Mouse (Mus musculus) G1E (cell line): ENCODE data around the gene Apol8. TPM values are rescaled to one million over a fixed set of nuclear protein-coding genes. Genes with fewer than 3 reads are reported as not detected.

Experiments
- ATAC-seq: 2 replicates; pipeline ENCODE4 v1.8.0; 2016; ENCODE audit warnings: mild to moderate bottlenecking; ENCODE audit not compliant: insufficient number of reproducible peaks, poor library complexity, low FRiP score, severe bottlenecking; ENCODE audit errors: extremely low read depth
- DNase-seq: peaks from one replicate; pipeline ENCODE4 v3.0.0; 2012; ENCODE audit warnings: low spot score
- H3K27me3 ChIP-seq: 2 replicates; pipeline ENCODE4 v1.6.1; 2012; ENCODE audit warnings: mild to moderate bottlenecking, low read length, inconsistent platforms; ENCODE audit not compliant: insufficient read depth
- H3K36me3 ChIP-seq: replicated peaks from 2 replicates; pipeline ENCODE3; 2012; ENCODE audit warnings: mild to moderate bottlenecking, inconsistent platforms
- H3K4me1 ChIP-seq: 2 replicates; pipeline ENCODE4 v1.6.1; 2012; ENCODE audit warnings: low read depth, low read length, inconsistent platforms, mixed read lengths; ENCODE audit not compliant: insufficient read depth
- H3K4me3 ChIP-seq: 2 replicates; pipeline ENCODE4 v1.5.1; 2012; ENCODE audit warnings: low read depth, mild to moderate bottlenecking, inconsistent platforms, low read length, moderate library complexity, mixed read lengths
- H3K9me3 ChIP-seq: replicated peaks from 2 replicates; pipeline ENCODE4 v1.6.1; 2012; ENCODE audit warnings: inconsistent platforms
- CTCF ChIP-seq: IDR thresholded peaks from 2 replicates; pipeline ENCODE4 v1.5.1; 2012; ENCODE audit warnings: low read depth, low read length, inconsistent platforms, mixed read lengths
- GATA1 ChIP-seq: IDR thresholded peaks from 2 replicates; pipeline ENCODE4 v1.6.1; 2012; ENCODE audit warnings: borderline replicate concordance, low read length, inconsistent platforms, mixed read lengths
- GATA2 ChIP-seq: IDR thresholded peaks from 2 replicates; pipeline ENCODE4 v1.6.1; 2012; ENCODE audit warnings: low read depth, low read length, inconsistent platforms, borderline replicate concordance
- POLR2AphosphoS5 ChIP-seq: IDR thresholded peaks from 2 replicates; pipeline ENCODE4 v1.6.1; 2012; ENCODE audit warnings: low read depth, low read length, inconsistent platforms; ENCODE audit not compliant: insufficient replicate concordance
- TAL1 ChIP-seq: conservative IDR thresholded peaks from 2 replicates; pipeline ENCODE4 v1.6.1; 2012; ENCODE audit warnings: low read depth, low read length, inconsistent platforms, mixed read lengths
- polyA plus RNA-seq: library from polyadenylated mRNA; stranded (reverse); fragments of >175 nt; gene quantifications from 2 replicates; pipeline ENCODE4 v1.2.3, GENCODE M21; 2012
- total RNA-seq, 2 experiments: library from RNA; stranded (forward) in 1 of 2; stranded (reverse) in 1 of 2; fragments of 200-1000 nt in 1 of 2; fragments of >200 nt in 1 of 2; fragmentation: Nextera tagmentation in 1 of 2; gene quantifications; 2 replicates each; pipeline ENCODE4 v1.2.3; 2014 to 2017

The Apol8 gene
- total and polyA plus RNA-seq, 3 experiments: 0.55 to 13.3 TPM; not detected in 1

DNA sequence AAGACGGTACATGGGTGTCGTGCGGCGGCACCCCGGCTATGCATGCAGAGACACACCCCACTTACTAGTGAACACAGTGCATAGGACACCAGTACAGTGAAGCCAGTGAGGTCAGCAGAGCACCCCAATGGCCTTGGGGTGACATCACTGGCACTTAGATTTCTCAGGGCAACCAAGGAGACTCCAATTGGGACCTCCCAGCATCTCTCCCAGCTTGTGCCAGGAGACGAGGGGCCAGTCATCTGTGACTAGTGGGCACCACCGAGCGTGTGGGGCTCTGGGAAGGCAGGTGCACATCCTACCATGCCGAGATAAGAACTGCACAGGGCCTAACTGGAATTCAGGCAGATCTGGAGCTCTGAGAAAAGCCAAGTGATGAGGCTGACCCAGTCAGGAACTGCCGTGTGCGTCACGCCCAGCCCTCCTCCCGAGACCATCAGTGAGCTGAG is 38.1 kb upstream of the Apol8 start:
- DNase-seq (no peak), ATAC-seq (no peak)
- Histone ChIP-seq H3K9me3 (no peaks in the 10 kb centered on the region), H3K36me3 (peaks cover 99% of the 10 kb centered on the region), H3K4me1 (peaks cover 25% of the 10 kb centered on the region), H3K4me3 (no peak overlapping the region), H3K27me3 (no peaks in the 10 kb centered on the region)
- TF ChIP-seq GATA1: no peak
- no peak for TF ChIP-seq POLR2AphosphoS5
- no peak for TF ChIP-seq GATA2
- no peak for TF ChIP-seq CTCF
- TF ChIP-seq TAL1: no peak

DNA sequence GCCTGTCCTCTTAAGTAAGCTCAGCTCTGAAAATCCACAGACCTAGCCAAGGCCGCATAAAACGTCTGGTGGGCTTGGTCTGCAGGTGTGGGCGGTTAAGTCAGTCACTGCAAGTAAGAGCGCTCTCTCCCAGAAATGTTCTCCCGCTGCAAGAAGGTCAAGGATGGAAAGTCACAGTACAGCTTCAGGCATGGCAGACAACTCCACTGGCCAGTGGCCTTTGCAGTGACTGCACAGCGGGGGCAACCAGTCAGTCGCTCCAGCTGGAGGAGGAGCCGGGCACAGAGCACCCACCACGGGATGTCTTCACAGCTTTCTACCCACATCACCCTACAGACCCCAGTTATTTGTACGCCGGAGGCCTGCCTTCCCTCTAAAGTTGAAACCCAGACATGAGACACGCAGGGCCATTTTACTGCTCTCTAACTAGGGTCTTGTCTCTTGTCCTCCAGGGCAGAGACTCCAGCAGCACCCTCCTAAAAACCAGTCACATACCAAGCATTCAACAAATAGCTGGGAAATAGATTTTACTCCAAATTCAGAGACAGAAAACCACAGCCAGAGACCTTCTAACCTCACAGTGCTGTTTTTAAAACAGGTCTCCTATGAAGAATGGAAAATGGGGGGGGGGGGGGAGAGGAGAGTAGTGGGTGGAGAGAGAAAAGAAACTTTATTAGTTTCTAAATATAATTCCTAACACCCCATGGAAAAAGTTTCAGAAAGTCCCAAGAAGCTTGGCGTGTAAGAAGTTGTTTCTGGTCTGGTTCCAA is 37.5 kb upstream of the Apol8 start:
- no peak overlapping the region for H3K4me3 ChIP-seq
- peaks cover 99% of the 10 kb centered on the region for H3K36me3 ChIP-seq
- no peaks in the 10 kb centered on the region for H3K9me3 ChIP-seq
- H3K4me1 ChIP-seq: peaks cover 19% of the 10 kb centered on the region
- no peak for DNase-seq
- H3K27me3 ChIP-seq: no peaks in the 10 kb centered on the region
- TF ChIP-seq POLR2AphosphoS5 (no peak), GATA2 (no peak), GATA1 (no peak), TAL1 (no peak)
- no peak for ATAC-seq

DNA sequence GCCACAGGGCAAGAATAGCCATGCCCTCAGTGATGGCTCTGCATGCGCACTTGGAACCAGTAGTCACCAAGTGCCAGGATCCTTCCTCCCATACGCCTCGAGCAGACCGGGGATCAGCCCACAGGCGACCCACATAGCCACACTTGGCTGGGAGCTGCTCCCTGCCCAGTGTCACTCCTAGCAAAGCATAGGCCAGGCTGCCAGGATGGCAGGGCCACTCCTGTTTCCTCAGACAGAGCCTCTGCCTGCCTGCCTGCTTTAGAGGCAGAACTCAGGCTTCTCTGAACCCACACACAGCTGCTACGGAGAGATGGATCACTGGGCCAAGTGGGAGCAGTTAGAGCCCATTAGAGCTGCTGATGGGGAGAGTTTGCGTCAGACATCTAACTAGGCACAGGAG is 36.8 kb upstream of the Apol8 start:
- Histone ChIP-seq H3K27me3 (no peaks in the 10 kb centered on the region), H3K9me3 (no peaks in the 10 kb centered on the region), H3K36me3 (peaks cover 99% of the 10 kb centered on the region), H3K4me1 (peaks cover 12% of the 10 kb centered on the region), H3K4me3 (no peak overlapping the region)
- ATAC-seq (no peak), DNase-seq (no peak)
- TF ChIP-seq TAL1 (no peak), GATA2 (no peak), CTCF (no peak), POLR2AphosphoS5 (no peak), GATA1 (no peak)

DNA sequence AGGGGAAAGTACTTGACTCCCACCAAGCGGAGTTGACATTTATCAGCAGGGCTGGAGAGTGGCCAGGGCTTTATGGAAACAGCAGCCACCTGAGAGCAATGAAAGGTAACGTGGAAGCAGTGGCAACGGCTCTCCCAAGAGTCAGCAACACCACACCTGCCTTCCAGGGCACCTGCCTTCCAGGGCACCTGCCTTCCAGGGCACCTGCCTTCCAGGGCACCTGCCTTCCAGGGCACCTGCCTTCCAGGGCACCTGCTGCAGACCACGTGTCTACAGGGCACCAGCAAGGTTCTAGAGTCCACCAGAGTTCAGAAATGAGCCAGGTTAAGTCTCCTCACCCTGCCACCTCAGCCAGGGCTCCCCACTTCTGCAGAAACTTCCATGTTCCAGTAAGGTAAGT is 36.3 kb upstream of the Apol8 start:
- H3K36me3 ChIP-seq: peaks cover 99% of the 10 kb centered on the region
- no peak for ATAC-seq
- H3K4me1 ChIP-seq: peaks cover 10% of the 10 kb centered on the region
- H3K9me3 ChIP-seq: no peaks in the 10 kb centered on the region
- no peak for DNase-seq
- H3K27me3 ChIP-seq: no peaks in the 10 kb centered on the region
- no peak overlapping the region for H3K4me3 ChIP-seq
- TF ChIP-seq TAL1 (no peak), GATA1 (no peak), POLR2AphosphoS5 (no peak), CTCF (no peak), GATA2 (no peak)

DNA sequence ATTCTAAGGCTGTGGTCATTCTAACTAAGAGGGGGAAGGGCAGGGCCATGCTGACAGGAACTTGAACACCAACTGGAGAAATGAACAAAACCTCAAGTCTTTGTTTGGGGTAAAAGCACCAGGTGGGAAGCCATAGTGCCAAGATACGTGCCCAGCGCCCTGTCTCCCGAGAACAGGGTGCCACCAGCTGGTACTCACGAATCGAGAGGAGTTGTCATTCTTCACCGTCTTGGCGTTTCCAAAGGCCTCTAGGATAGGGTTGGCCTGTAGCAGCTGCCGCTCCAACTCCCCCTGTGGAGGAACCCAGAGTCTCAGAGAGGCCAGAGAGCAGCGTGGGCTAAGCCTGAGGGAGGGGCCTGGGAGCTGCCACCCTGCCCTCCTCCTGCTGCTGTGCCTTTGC is 35.3 kb upstream of the Apol8 start:
- H3K27me3 ChIP-seq: no peaks in the 10 kb centered on the region
- H3K4me1 ChIP-seq: peaks cover 6% of the 10 kb centered on the region
- H3K36me3 ChIP-seq: peaks cover 99% of the 10 kb centered on the region
- no peak for TF ChIP-seq POLR2AphosphoS5
- TF ChIP-seq GATA2: no peak
- no peak for TF ChIP-seq CTCF
- TF ChIP-seq GATA1: no peak
- TF ChIP-seq TAL1: no peak
- DNase-seq: no peak
- no peak overlapping the region for H3K4me3 ChIP-seq
- no peaks in the 10 kb centered on the region for H3K9me3 ChIP-seq
- ATAC-seq: no peak

DNA sequence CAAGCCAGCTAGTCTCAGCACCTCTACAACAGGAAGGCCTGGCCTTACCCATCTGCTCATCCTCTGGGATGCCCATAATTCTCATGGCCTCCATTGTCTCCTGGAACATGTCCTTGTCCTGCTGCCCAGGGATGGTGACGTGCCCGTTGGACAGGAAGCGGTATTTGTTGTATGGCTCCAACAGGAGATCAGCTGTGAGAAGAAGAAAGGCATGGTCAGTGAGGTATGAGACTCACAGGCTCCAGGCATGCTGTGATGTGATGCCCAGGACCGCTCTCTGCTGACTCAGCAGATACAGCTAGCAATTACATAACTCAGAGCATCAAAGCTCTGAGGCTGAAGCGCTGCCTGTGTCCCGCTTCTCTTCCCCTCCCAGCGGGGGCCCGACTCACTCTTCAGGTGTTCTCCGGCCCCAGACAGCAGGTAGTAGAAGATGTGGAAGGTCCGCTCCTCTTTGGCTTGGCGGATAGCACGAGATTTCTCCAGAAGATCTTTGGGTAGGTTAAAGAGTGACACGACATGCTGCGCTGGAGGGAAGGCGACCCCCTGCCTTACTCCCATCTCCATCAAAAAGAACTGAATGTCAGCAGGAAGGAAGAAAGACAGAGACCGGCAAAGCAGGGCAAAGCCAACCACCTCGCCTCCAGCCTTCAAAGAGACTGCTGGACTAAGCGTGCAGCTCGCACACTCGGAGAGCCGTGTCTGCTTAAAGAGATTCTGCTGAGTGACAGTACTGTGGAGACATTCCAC is 34.0 kb upstream of the Apol8 start:
- no peak for ATAC-seq
- H3K4me3 ChIP-seq: no peak overlapping the region
- peaks cover 6% of the 10 kb centered on the region; the same call in 1 of the 2 replicates for H3K4me1 ChIP-seq
- peaks cover 99% of the 10 kb centered on the region for H3K36me3 ChIP-seq
- H3K9me3 ChIP-seq: no peaks in the 10 kb centered on the region
- no peak for DNase-seq
- no peak for TF ChIP-seq GATA2
- TF ChIP-seq TAL1: no peak
- TF ChIP-seq CTCF: no peak
- TF ChIP-seq GATA1: no peak
- no peaks in the 10 kb centered on the region for H3K27me3 ChIP-seq
